7 mouse cellular contexts compared by ENCODE assay signal in the genomic region with DNA sequence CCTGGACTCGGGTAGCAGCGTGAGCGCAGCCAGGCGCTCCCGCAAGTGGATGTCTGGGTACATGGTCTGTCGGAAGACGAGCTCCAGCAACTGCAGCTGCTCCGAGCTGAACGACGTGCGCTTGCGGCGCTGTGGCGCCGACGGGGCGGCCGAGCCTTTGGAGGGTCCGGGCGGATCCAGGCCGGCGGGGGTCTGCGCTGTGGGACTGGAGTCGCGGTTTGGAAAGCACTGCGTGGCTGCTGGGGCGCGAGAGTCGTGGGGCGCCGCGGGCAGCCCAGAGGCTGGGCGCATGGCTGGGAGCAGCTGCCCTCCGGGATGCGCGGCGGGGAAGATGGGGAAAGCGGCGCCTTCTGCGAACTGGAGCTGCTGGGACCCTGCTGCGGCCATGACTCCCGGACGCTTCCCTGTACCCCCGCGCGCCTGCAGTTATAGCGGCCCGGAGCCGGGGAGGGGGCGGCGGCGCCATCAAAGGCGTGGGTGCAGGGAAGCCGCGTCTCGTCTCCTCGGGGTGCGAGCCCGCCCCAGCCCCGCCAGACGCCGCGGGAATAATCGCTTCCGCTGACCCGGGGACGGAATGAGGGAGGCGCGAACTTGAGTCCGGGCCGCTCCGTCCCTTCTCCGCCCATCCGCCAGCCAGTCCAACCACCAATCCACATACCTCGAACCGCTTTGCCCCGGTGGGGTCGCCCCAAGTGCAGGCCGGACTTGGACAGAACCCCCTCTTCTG. TPM values are rescaled to one million over a fixed set of nuclear protein-coding genes. Genes with fewer than 3 reads are reported as not detected.
DNase-seq lines count a peak whose midpoint lies in the region; ATAC-seq and TF ChIP-seq lines count a peak whose summit lies in the region.

Gene Mixl1 (minus strand): TSS at position 409 of the 727 bp plus-strand sequence.

- H3K4me3 ChIP-seq in spleen, adult 2 months (ENCODE audit: extremely low read depth, insufficient read depth, insufficient read length), result 0 out of 2 replicates have a peak within 1 kb of the TSS, but pooled peaks have one; percentile 1
- peak within 1 kb of the TSS; percentile 44 for H3K4me3 ChIP-seq in forebrain, embryonic 12.5 days (replicated peaks)
- H3K4me3 ChIP-seq in neural tube, embryonic 12.5 days, result peak within 1 kb of the TSS; percentile 43

- TF ChIP-seq CTCF in spleen, adult 2 months (IDR thresholded peaks at IDR 0.05; ENCODE audit: extremely low read depth, insufficient read depth, insufficient read length, insufficient replicate concordance), result no peak

- 7% methylated on average over 78 of the region's 79 CpGs for WGBS in spleen, adult 2 months
- WGBS in forebrain, embryonic 12.5 days, result 1% methylated on average over 74 of the region's 79 CpGs
- WGBS in neural tube, embryonic 12.5 days, result under 1% methylated on average over 76 of the region's 79 CpGs

- H3K27me3 ChIP-seq in spleen, adult 2 months (ENCODE audit: control insufficient read depth, insufficient read depth, low read length), result peaks cover 8% of the 10 kb centered on the region
- peaks cover 61% of the 10 kb centered on the region for H3K27me3 ChIP-seq in forebrain, embryonic 12.5 days
- H3K27me3 ChIP-seq in neural tube, embryonic 12.5 days (replicated peaks), result peaks cover 44% of the 10 kb centered on the region

- H3K4me2 ChIP-seq in forebrain, embryonic 12.5 days, result peak within 1 kb of the TSS; percentile 62
- peak within 1 kb of the TSS; percentile 69 for H3K4me2 ChIP-seq in neural tube, embryonic 12.5 days (replicated peaks)

- intact Hi-C loops in left cerebral cortex, postnatal 36 days (cut with DNase I), result no loop called here

- H3K4me1 ChIP-seq in spleen, adult 2 months (ENCODE audit: control insufficient read depth, insufficient read depth, insufficient read length), result no peaks in the 10 kb centered on the region; the same call in 1 of the 2 replicates
- peaks cover 14% of the 10 kb centered on the region for H3K4me1 ChIP-seq in forebrain, embryonic 12.5 days
- peaks cover 11% of the 10 kb centered on the region; the same call in 1 of the 2 replicates for H3K4me1 ChIP-seq in neural tube, embryonic 12.5 days

- H3K36me3 ChIP-seq in spleen, adult 2 months (ENCODE audit: control insufficient read depth, insufficient read depth, low read length), result no peaks in the 10 kb centered on the region; the same call in 1 of the 2 replicates
- H3K36me3 ChIP-seq in forebrain, embryonic 12.5 days (replicated peaks), result peaks cover 1% of the 10 kb centered on the region
- H3K36me3 ChIP-seq in neural tube, embryonic 12.5 days, result peaks cover 5% of the 10 kb centered on the region; the same call in 1 of the 2 replicates

- no peaks in the 10 kb centered on the region for H3K9me3 ChIP-seq in forebrain, embryonic 12.5 days
- no peaks in the 10 kb centered on the region for H3K9me3 ChIP-seq in neural tube, embryonic 12.5 days

- TF ChIP-seq POLR2A in spleen, adult 2 months (IDR thresholded peaks at IDR 0.05; ENCODE audit: low read depth, low read length), result no peak

- no peak within 1 kb of the TSS for H3K9ac ChIP-seq in forebrain, embryonic 12.5 days
- H3K9ac ChIP-seq in neural tube, embryonic 12.5 days, result peak within 1 kb of the TSS; percentile 26; the same call in 1 of the 2 replicates

- no peak for ATAC-seq in forebrain, embryonic 12.5 days (ENCODE audit: low FRiP score)
- 0 out of 2 replicates have a peak, but pooled peaks have one; percentile 9 for ATAC-seq in neural tube, embryonic 12.5 days (ENCODE audit: low FRiP score, low read depth)

- DNase-seq in spleen, adult 2 months (ENCODE audit: low read depth in 1 of 2, low spot score in 2 of 2), result no peak
- no peak for DNase-seq in spleen, postnatal 14 days (ENCODE audit: low spot score in 2 of 2)
- DNase-seq in kidney, postnatal 4 days, result peak; percentile 40 to 56
- no peak for DNase-seq in left cerebral cortex, postnatal 36 days (ENCODE audit: low spot score in 2 of 2)
- no peak for DNase-seq in layer of hippocampus, postnatal 25 days (ENCODE audit: extremely low spot score in 1 of 2, low spot score in 1 of 2)

- no peak within 1 kb of the TSS for H3K27ac ChIP-seq in spleen, adult 2 months (ENCODE audit: insufficient read depth, low read length)
- no peak within 1 kb of the TSS for H3K27ac ChIP-seq in forebrain, embryonic 12.5 days
- no peak within 1 kb of the TSS for H3K27ac ChIP-seq in neural tube, embryonic 12.5 days

RNA-seq across cellular contexts. Expression of gene Mixl1, which starts in this region (rescaled TPM):
- 0.04 TPM in 1 of 2 replicates, not detected in the other for polyA plus RNA-seq in spleen, adult 2 months (2012; rRNA removed)
- polyA plus RNA-seq in forebrain, embryonic 12.5 days (2016; fragmentation: Nextera tagmentation; extraction: Ambion mirVana), result not detected in 2 replicates
- 0.08 and 0.31 TPM in 2 replicates for polyA plus RNA-seq in neural tube, embryonic 12.5 days (2016; fragmentation: Nextera tagmentation; extraction: Ambion mirVana)
- total RNA-seq in left cerebral cortex, postnatal 36 days (2021), result not detected
- not detected for total RNA-seq in layer of hippocampus, postnatal 25 days (2021)

Comparison
In these comparisons a context has a peak if more than half of its experiments do, and no peak if none do; other contexts are left out.
1. Peak in ATAC-seq, H3K4me3 ChIP-seq, H3K9ac ChIP-seq and H3K4me2 ChIP-seq in neural tube, embryonic 12.5 days; RNA of the gene not detected or under 1 TPM.
2. DNase-seq: peak in kidney, postnatal 4 days (2 of 2); none in spleen, adult 2 months (0 of 2), spleen, postnatal 14 days (0 of 2), left cerebral cortex, postnatal 36 days (0 of 2) and layer of hippocampus, postnatal 25 days (0 of 2).
3. Peak in every context shown above with its lines, with median percentiles within 50 percentile points of each other: H3K4me3 ChIP-seq.